Mouse (Mus musculus) mouse embryonic stem cell (cell line): ENCODE results near the gene Atp5s.

ENCODE experiments used
- in situ Hi-C, 2 experiments: fragments of 300-500 bp; cut with MboI; formaldehyde crosslinking; loops; 1 replicate in 1 of 2; 3 replicates in 1 of 2; pipeline ENCODE4 v1.14.3; 2019 to 2020; ENCODE audit warnings: low sequenced_read_pairs in 2 of 2, low pct_unique_long_range_greater_than_20kb in 1 of 2, mixed read lengths in 1 of 2; ENCODE audit not compliant: unreplicated experiment in 1 of 2

Atp5s gene

GRCm38 (mm10) chr12:69724711-69725460 lies at the start of gene Atp5s, which contains the start of gene L2hgdh:
Atp5s (plus strand) TSS chr12:69724950.
L2hgdh (minus strand) TSS chr12:69724873.
- in situ Hi-C loops: no loop called here

GRCm38 (mm10) chr12:69676157-69676556 lies 48.6 kb upstream of the Atp5s start:
- in situ Hi-C loops: loop anchor here in 1 of 2 experiments (25.0 kb wide), 1 partner anchor 314 kb away; the partner anchor contains the start of genes Arf6, Gm9887 and Nemf

- in situ Hi-C loops: loop anchor here in 1 of 2 experiments (25.0 kb wide), 1 partner anchor 319 kb away; the partner anchor contains the start of genes Arf6, Gm9887 and Nemf
These were observed 43.9 kb upstream of the Atp5s start for GRCm38 (mm10) chr12:69680635-69681565.

GRCm38 (mm10) chr12:69681566-69682061 lies 43.1 kb upstream of the Atp5s start, which contains the start of gene Sos2:
Sos2 (minus strand) TSS chr12:69681852.
- in situ Hi-C loops: loop anchor here in 1 of 2 experiments (25.0 kb wide), 1 partner anchor 319 kb away; the partner anchor contains the start of genes Arf6, Gm9887 and Nemf

- in situ Hi-C loops: loop anchor here in 1 of 2 experiments (25.0 kb wide), 1 partner anchor 320 kb away; the partner anchor contains the start of genes Arf6, Gm9887 and Nemf
These were observed 42.5 kb upstream of the Atp5s start for GRCm38 (mm10) chr12:69682065-69682787.

GRCm38 (mm10) chr12:69682788-69683419 lies 41.8 kb upstream of the Atp5s start:
- in situ Hi-C loops: loop anchor here in 1 of 2 experiments (25.0 kb wide), 1 partner anchor 321 kb away; the partner anchor contains the start of genes Arf6, Gm9887 and Nemf

- in situ Hi-C loops: loop anchor here in 1 of 2 experiments (25.0 kb wide), 1 partner anchor 321 kb away; the partner anchor contains the start of genes Arf6, Gm9887 and Nemf
These were observed 41.2 kb upstream of the Atp5s start for GRCm38 (mm10) chr12:69683537-69683936.

GRCm38 (mm10) chr12:69688368-69688767 lies 36.4 kb upstream of the Atp5s start:
- in situ Hi-C loops: loop anchor here in 1 of 2 experiments (25.0 kb wide), 1 partner anchor 326 kb away; the partner anchor contains the start of genes Arf6, Gm9887 and Nemf

GRCm38 (mm10) chr12:69689094-69689493 lies 35.7 kb upstream of the Atp5s start:
- in situ Hi-C loops: loop anchor here in 1 of 2 experiments (25.0 kb wide), 1 partner anchor 327 kb away; the partner anchor contains the start of genes Arf6, Gm9887 and Nemf

- in situ Hi-C loops: loop anchor here in 1 of 2 experiments (25.0 kb wide), 1 partner anchor 328 kb away; the partner anchor contains the start of genes Arf6, Gm9887 and Nemf
These were observed 34.0 kb upstream of the Atp5s start for GRCm38 (mm10) chr12:69690714-69691113.

GRCm38 (mm10) chr12:69693471-69693870 lies 31.3 kb upstream of the Atp5s start:
- in situ Hi-C loops: loop anchor here in 1 of 2 experiments (25.0 kb wide), 1 partner anchor 331 kb away; the partner anchor contains the start of genes Arf6, Gm9887 and Nemf

- in situ Hi-C loops: loop anchor here in 1 of 2 experiments (25.0 kb wide), 1 partner anchor 334 kb away; the partner anchor contains the start of genes Arf6, Gm9887 and Nemf
These were observed 28.0 kb upstream of the Atp5s start for GRCm38 (mm10) chr12:69696746-69697145.

GRCm38 (mm10) chr12:69698352-69698751 lies 26.4 kb upstream of the Atp5s start:
- in situ Hi-C loops: loop anchor here in 1 of 2 experiments (25.0 kb wide), 1 partner anchor 336 kb away; the partner anchor contains the start of genes Arf6, Gm9887 and Nemf

- in situ Hi-C loops: no loop called here
These were observed 19.8 kb upstream of the Atp5s start for GRCm38 (mm10) chr12:69704799-69705458.

GRCm38 (mm10) chr12:69713628-69714027 lies 11.1 kb upstream of the Atp5s start:
- in situ Hi-C loops: no loop called here

- in situ Hi-C loops: no loop called here
These were observed 1.9 kb upstream of the Atp5s start for GRCm38 (mm10) chr12:69722857-69723256.
